Mouse (Mus musculus) neural tube, embryonic 13.5 days (tissue): ENCODE results near the gene Gm11569. TPM values are rescaled to one million over a fixed set of nuclear protein-coding genes. Genes with fewer than 3 reads are reported as not detected.
"Not testable (repeated sequence)": the region's sequence is repeated elsewhere in the genome, so short reads cannot be mapped to it uniquely, and the experiment has no call there.

Experiments
- ATAC-seq: fragments of 200-750 bp; cut with Nextera tagmentation; 2 replicates; pipeline ENCODE4 v1.8.0; 2017; ENCODE audit warnings: low read depth, mild to moderate bottlenecking, moderate TSS enrichment, moderate library complexity
- H3K27ac ChIP-seq: fragments of 300-500 bp; sonication (generic); replicated peaks from 2 replicates; pipeline ENCODE4 v1.5.1; 2015; ENCODE audit warnings: moderate library complexity, mild to moderate bottlenecking, inconsistent platforms
- H3K27me3 ChIP-seq: fragments of 300-500 bp; sonication (generic); 2 replicates; pipeline ENCODE4 v1.6.1; 2015; ENCODE audit warnings: mild to moderate bottlenecking, inconsistent platforms
- H3K36me3 ChIP-seq: fragments of 300-500 bp; sonication (generic); 2 replicates; pipeline ENCODE4 v1.6.1; 2015; ENCODE audit warnings: mild to moderate bottlenecking, inconsistent platforms
- H3K4me1 ChIP-seq: fragments of 300-500 bp; sonication (generic); replicated peaks from 2 replicates; pipeline ENCODE4 v1.6.1; 2015; ENCODE audit warnings: inconsistent platforms
- H3K4me2 ChIP-seq: fragments of 300-500 bp; sonication (generic); 2 replicates; pipeline ENCODE4 v1.6.1; 2015; ENCODE audit warnings: inconsistent platforms, mild to moderate bottlenecking, moderate library complexity
- H3K4me3 ChIP-seq: fragments of 300-500 bp; sonication (generic); 2 replicates; pipeline ENCODE4 v1.5.1; 2015; ENCODE audit warnings: mild to moderate bottlenecking, inconsistent platforms
- H3K9ac ChIP-seq: fragments of 300-500 bp; sonication (generic); 2 replicates; pipeline ENCODE4 v1.6.1; 2015; ENCODE audit warnings: moderate library complexity, mild to moderate bottlenecking, inconsistent platforms
- H3K9me3 ChIP-seq: fragments of 300-500 bp; sonication (generic); 2 replicates; pipeline ENCODE4 v1.6.1; 2016; ENCODE audit warnings: inconsistent platforms
- WGBS: fragments of 180-500 bp; shearing (Covaris S2); methylation state at CpG from one replicate; pipeline ENCODE4 v1.1.7; 2015; 5-methylcytosine and 5-hydroxymethylcytosine counted together
- polyA plus RNA-seq: library from polyadenylated mRNA; unstranded; fragments of >200 nt; fragmentation: Nextera tagmentation; extraction: Ambion mirVana; gene quantifications from 2 replicates; pipeline ENCODE4 v1.2.1, GENCODE M21; 2015

The Gm11569 gene
- not detected in 2 replicates for polyA plus RNA-seq

DNA sequence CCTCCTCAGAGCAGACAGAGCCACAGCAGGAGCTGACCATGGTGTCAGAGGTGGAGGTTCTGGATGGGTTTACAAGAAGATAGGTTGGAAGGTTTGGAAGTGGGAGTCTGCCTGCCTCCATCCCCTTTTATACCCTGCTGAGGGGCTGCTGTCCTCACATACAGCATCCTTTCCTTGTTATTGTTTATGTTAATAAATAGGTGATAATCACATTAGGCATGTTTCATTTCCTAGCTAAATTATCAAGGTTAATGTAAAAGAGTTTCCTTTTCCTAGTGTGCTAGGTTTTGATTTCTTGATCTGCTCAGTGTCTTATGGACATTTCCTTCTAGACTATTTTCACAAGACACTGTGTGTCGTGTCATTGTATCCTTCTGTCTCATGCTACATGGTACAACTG, at the start of gene Gm11569:
TSS of gene Gm11569 (minus strand) at position 101 of the 400 bp plus-strand sequence.
- not testable (repeated sequence) for H3K36me3 ChIP-seq, H3K4me3 ChIP-seq, H3K27ac ChIP-seq, H3K9me3 ChIP-seq, H3K9ac ChIP-seq, H3K4me1 ChIP-seq, ATAC-seq, H3K4me2 ChIP-seq, H3K27me3 ChIP-seq
- no CpG with 5 or more reads among the region's 1 CpGs for WGBS

DNA sequence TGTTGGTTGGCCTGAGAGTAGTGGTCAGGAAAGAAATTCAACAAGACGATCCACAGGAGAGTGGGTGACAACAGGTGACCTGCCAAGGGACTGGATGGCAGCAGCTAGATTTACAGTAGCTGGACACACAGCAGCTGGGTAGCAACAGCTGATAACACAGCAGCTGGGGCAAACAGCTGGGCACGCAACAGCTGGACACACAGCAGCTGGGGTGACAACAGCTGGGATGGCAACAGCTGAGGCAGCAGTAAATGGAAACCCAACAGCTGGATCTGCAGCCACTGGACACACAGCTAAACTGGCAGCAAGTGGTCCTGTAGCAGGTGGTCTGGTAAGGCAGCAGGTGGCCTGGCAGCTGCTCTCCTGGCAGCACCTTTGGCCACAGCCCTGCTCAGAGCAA, 48.0 kb upstream of the Gm11569 start:
- Histone ChIP-seq H3K4me2 (no peak overlapping the region), H3K9ac (no peak overlapping the region), H3K4me1 (no peaks in the 10 kb centered on the region), H3K27me3 (no peaks in the 10 kb centered on the region), H3K36me3 (no peaks in the 10 kb centered on the region), H3K4me3 (no peak overlapping the region), H3K27ac (no peak overlapping the region), H3K9me3 (no peaks in the 10 kb centered on the region)
- no peak for ATAC-seq
- 94% methylated on average over 2 of the region's 2 CpGs for WGBS

DNA sequence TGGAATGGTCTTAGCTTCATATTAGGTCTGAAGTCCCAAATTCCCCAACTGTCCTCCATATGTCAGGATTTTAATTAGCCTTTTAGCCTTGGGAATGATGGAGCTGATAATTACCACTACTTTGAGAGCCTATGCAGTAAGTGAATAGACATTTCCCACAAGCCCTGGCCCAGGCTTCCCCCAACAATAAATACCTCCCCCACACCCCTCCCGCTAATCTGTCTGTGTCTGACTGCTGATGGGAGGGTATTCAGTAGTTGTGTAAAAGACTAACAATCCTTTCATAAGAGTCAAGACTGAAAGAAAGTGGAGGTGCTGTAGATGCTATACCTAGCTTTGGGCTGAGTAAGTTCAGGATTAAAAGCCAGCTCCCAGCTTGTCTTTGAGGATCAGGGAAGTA, 43.5 kb upstream of the Gm11569 start:
- H3K4me1 ChIP-seq = no peaks in the 10 kb centered on the region
- WGBS = 29% methylated on average over 1 of the region's 1 CpGs
- H3K9ac ChIP-seq = no peak overlapping the region
- H3K27me3 ChIP-seq = no peaks in the 10 kb centered on the region
- H3K9me3 ChIP-seq = no peaks in the 10 kb centered on the region
- no peak overlapping the region for H3K4me2 ChIP-seq
- no peak for ATAC-seq
- H3K36me3 ChIP-seq = no peaks in the 10 kb centered on the region
- no peak overlapping the region for H3K4me3 ChIP-seq
- H3K27ac ChIP-seq = no peak overlapping the region

DNA sequence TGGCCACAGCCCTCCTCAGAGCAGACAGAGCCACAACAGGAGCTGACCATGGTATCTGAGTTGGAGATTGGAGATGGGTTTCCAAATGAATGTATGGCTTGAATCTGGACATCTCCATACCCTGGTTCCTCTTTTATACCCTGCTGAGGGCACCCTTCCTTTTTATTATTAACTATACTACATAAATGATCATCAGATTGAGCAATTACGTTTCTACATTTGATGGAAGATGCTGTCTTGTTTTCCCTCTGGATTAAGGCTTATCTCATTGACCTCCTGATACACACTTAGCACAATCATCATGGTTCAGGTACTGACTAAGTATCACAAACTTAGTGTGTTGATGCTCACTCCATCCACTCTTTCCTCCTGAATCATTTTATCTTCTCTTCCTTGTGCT, 39.2 kb upstream of the Gm11569 start, which contains the start of gene 2300003K06Rik:
TSS of gene 2300003K06Rik (minus strand) at position 101 of the 400 bp plus-strand sequence.
- Histone ChIP-seq H3K9ac (no peak within 1 kb of the TSS), H3K9me3 (no peaks in the 10 kb centered on the region), H3K27ac (no peak within 1 kb of the TSS), H3K27me3 (no peaks in the 10 kb centered on the region), H3K4me2 (no peak within 1 kb of the TSS), H3K4me3 (no peak within 1 kb of the TSS), H3K4me1 (no peaks in the 10 kb centered on the region), H3K36me3 (no peaks in the 10 kb centered on the region)
- WGBS = 75% methylated on average over 1 of the region's 1 CpGs
- ATAC-seq = no peak

DNA sequence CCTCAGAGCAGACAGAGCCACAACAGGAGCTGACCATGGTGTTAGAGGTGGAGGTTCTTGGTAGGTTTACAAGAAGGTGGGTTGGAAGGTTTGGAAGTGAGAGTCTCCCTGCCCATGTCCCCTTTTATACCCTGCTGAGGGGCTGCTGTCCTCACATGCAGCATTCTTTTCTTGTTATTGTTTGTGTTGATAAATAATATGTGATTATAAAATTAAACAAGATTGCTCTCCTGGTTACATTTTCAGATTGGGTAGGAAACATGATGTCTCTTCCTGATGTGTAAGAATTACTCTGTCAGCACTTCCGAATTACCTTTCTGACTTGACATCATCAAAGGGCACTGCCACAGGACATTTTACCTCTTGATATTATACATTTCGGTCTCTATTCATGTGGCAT, 16.8 kb upstream of the Gm11569 start, which contains the start of gene Gm11564:
TSS of gene Gm11564 (minus strand) at position 101 of the 400 bp plus-strand sequence.
- WGBS = 89% methylated on average over 2 of the region's 2 CpGs
- H3K27me3 ChIP-seq, ATAC-seq, H3K9me3 ChIP-seq, H3K27ac ChIP-seq, H3K36me3 ChIP-seq, H3K9ac ChIP-seq, H3K4me1 ChIP-seq, H3K4me3 ChIP-seq, H3K4me2 ChIP-seq: not testable (repeated sequence)

DNA sequence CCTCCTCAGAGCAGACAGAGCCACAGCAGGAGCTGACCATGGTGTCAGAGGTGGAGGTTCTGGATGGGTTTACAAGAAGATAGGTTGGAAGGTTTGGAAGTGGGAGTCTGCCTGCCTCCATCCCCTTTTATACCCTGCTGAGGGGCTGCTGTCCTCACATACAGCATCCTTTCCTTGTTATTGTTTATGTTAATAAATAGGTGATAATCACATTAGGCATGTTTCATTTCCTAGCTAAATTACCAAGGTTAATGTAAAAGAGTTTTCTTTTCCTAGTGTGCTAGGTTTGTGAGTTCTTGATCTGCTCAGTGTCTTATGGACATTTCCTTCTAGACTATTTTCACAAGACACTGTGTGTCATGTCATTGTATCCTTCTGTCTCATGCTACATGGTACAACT, 11.1 kb upstream of the Gm11569 start, which contains the start of gene Krtap4-13:
TSS of gene Krtap4-13 (minus strand) at position 101 of the 400 bp plus-strand sequence.
- not testable (repeated sequence) for H3K36me3 ChIP-seq, H3K9ac ChIP-seq, ATAC-seq, H3K4me3 ChIP-seq, H3K9me3 ChIP-seq, H3K27ac ChIP-seq, H3K27me3 ChIP-seq, H3K4me2 ChIP-seq, H3K4me1 ChIP-seq

DNA sequence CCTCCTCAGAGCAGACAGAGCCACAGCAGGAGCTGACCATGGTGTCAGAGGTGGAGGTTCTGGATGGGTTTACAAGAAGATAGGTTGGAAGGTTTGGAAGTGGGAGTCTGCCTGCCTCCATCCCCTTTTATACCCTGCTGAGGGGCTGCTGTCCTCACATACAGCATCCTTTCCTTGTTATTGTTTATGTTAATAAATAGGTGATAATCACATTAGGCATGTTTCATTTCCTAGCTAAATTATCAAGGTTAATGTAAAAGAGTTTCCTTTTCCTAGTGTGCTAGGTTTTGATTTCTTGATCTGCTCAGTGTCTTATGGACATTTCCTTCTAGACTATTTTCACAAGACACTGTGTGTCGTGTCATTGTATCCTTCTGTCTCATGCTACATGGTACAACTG, 5.6 kb upstream of the Gm11569 start, which contains the start of gene Gm11554:
TSS of gene Gm11554 (minus strand) at position 101 of the 400 bp plus-strand sequence.
- ATAC-seq, H3K9ac ChIP-seq, H3K27ac ChIP-seq, H3K4me1 ChIP-seq, H3K27me3 ChIP-seq, H3K36me3 ChIP-seq, H3K9me3 ChIP-seq, H3K4me2 ChIP-seq, H3K4me3 ChIP-seq: not testable (repeated sequence)
- WGBS = no CpG with 5 or more reads among the region's 1 CpGs

DNA sequence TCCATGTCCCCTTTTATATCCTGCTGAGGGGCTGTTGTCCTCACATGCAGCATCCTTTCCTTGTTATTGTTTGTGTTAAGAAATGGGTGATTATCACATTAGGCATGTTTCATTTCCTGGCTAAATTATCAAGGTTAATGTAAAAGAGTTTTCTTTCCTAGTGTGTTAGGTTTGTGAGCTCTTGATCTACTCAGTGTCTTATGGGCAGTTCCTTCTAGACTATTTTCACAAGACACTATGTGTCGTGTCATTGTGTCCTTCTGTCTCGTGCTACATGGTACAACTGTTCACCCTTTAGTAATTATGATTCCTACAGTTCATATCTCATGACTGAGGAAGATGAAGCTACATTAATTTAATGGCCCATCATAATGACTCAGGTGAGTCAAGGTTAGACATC, 5.4 kb downstream of the Gm11569 start, which contains the start of gene Gm11596:
TSS of gene Gm11596 (minus strand) at position 101 of the 400 bp plus-strand sequence.
- H3K4me1 ChIP-seq = no peaks in the 10 kb centered on the region
- no peak within 1 kb of the TSS for H3K9ac ChIP-seq
- no peaks in the 10 kb centered on the region for H3K36me3 ChIP-seq
- no peak within 1 kb of the TSS for H3K27ac ChIP-seq
- WGBS = 87% methylated on average over 2 of the region's 2 CpGs
- no peaks in the 10 kb centered on the region for H3K27me3 ChIP-seq
- no peak within 1 kb of the TSS for H3K4me2 ChIP-seq
- no peaks in the 10 kb centered on the region for H3K9me3 ChIP-seq
- ATAC-seq = no peak
- no peak within 1 kb of the TSS for H3K4me3 ChIP-seq

DNA sequence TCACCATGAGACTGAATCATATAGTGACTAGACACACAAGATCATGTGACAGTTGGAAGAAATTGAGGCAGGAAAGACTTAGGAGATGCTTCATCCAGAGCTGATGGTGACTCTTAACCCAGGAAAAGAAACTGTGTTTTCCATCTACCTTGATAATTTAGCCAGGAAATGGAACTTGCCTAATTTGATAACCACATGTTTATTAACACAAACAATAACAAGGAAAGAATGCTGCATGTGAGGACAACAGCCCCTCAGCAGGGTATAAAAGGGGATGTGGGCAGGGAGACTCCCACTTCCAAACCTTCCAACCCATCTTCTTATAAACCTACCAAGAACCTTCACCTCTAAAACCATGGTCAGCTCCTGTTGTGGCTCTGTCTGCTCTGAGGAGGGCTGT, 13.8 kb downstream of the Gm11569 start, which contains the start of gene Krtap4-9:
TSS of gene Krtap4-9 (plus strand) at position 301 of the 400 bp plus-strand sequence.
- H3K9me3 ChIP-seq, H3K4me1 ChIP-seq, H3K27ac ChIP-seq, H3K4me2 ChIP-seq, H3K27me3 ChIP-seq, H3K4me3 ChIP-seq, H3K9ac ChIP-seq, H3K36me3 ChIP-seq, ATAC-seq: not testable (repeated sequence)

DNA sequence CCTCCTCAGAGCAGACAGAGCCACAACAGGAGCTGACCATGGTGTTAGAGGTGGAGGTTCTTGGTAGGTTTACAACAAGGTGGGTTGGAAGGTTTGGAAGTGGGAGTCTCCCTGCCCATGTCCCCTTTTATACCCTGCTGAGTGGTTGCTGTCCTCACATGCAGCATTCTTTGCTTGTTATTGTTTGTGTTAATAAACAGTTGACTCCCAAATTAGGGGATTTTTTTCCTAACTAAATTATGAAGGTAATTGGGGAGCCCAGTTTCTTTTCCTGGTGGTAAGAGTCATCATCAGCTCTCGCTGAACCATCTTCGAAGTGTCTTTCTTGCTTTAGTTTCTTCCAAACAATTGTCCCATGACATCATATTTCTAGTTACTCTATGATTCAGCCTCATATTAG, 18.1 kb downstream of the Gm11569 start, which contains the start of gene Krtap4-8:
TSS of gene Krtap4-8 (minus strand) at position 101 of the 400 bp plus-strand sequence.
- WGBS = 93% methylated on average over 2 of the region's 2 CpGs
- peaks cover 4% of the 10 kb centered on the region; the same call in 1 of the 2 replicates for H3K4me1 ChIP-seq
- no peak within 1 kb of the TSS for H3K9ac ChIP-seq
- no peak within 1 kb of the TSS for H3K4me2 ChIP-seq
- ATAC-seq = no peak
- H3K27me3 ChIP-seq = no peaks in the 10 kb centered on the region
- no peaks in the 10 kb centered on the region for H3K36me3 ChIP-seq
- no peak within 1 kb of the TSS for H3K4me3 ChIP-seq
- no peaks in the 10 kb centered on the region for H3K9me3 ChIP-seq
- H3K27ac ChIP-seq = no peak within 1 kb of the TSS

DNA sequence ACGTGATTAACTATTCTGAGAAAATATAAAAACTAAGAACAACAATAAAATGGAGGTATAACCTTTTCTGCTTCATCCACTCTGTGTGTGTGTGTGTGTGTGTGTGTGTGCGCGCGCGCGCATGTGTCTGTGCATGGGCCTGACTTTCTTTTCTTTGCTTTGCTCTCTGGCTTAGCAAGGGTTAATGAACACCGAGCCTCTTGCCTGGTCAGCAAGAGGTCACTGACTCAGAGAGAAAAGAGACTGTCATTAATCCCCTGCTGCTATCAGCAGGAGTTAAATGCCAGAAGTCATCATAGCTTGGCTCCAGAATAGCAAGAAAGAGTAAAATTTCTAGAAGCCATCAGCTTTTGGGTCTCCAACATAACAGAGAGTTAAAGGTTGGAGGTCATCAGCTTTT, 20.3 kb downstream of the Gm11569 start:
- 26% methylated on average over 7 of the region's 7 CpGs for WGBS
- H3K4me3 ChIP-seq = no peak overlapping the region

DNA sequence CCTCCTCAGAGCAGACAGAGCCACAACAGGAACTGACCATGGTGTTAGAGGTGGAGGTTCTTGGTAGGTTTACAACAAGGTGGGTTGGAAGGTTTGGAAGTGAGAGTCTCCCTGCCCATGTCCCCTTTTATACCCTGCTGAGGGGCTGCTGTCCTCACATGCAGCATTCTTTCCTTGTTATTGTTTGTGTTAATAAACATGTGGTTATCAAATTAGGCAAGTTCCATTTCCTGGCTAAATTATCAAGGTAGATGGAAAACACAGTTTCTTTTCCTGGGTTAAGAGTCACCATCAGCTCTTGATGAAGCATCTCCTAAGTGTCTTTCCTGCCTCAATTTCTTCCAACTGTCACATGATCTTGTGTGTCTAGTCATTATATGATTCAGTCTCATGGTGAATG, 25.9 kb downstream of the Gm11569 start, which contains the start of gene Gm11595:
TSS of gene Gm11595 (minus strand) at position 101 of the 400 bp plus-strand sequence.
- not testable (repeated sequence) for H3K4me2 ChIP-seq, ATAC-seq, H3K36me3 ChIP-seq, H3K4me3 ChIP-seq, H3K27me3 ChIP-seq, H3K4me1 ChIP-seq, H3K9ac ChIP-seq, H3K9me3 ChIP-seq, H3K27ac ChIP-seq

More for the DNA sequence above, 20.3 kb downstream of the Gm11569 start:
- Histone ChIP-seq H3K4me2 (no peak overlapping the region), H3K36me3 (no peaks in the 10 kb centered on the region), H3K9ac (no peak overlapping the region), H3K27me3 (no peaks in the 10 kb centered on the region), H3K27ac (no peak overlapping the region), H3K9me3 (no peaks in the 10 kb centered on the region), H3K4me1 (peaks cover 4% of the 10 kb centered on the region; the same call in 1 of the 2 replicates)
- ATAC-seq = no peak

DNA sequence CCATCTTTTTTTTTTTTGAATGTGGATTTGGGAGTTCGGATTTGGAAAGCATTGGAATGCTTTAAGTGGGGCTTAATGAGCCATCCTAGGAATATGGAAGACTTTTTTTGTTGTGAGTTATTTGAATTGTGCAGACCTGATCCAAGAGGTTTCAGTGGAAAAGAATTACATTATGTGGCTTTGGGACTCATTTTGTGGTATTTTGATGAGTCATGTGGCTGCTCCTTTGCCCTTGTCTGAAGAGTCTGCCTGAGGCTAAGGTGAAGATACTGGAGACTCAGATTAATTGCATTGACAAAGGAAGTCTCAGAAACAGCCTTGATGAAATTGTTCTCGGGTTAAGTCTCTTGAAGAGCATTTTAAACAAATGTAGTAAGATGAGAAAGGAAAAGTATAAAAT, 30.3 kb downstream of the Gm11569 start:
- H3K4me3 ChIP-seq = no peak overlapping the region
- H3K9me3 ChIP-seq = no peaks in the 10 kb centered on the region
- H3K27me3 ChIP-seq = no peaks in the 10 kb centered on the region
- no peak overlapping the region for H3K27ac ChIP-seq
- no peak for ATAC-seq
- H3K4me2 ChIP-seq = no peak overlapping the region
- 83% methylated on average over 2 of the region's 2 CpGs for WGBS
- H3K9ac ChIP-seq = no peak overlapping the region
- no peaks in the 10 kb centered on the region for H3K36me3 ChIP-seq
- no peaks in the 10 kb centered on the region for H3K4me1 ChIP-seq
